Mouse (Mus musculus): ENCODE measurements around the gene Tmie. TPM values are rescaled to one million over a fixed set of nuclear protein-coding genes. Genes with fewer than 3 reads are reported as not detected.
"Not testable (repeated sequence)": the region's sequence is repeated elsewhere in the genome, so short reads cannot be mapped to it uniquely, and the experiment has no call there.

Gene Tmie
- polyA plus RNA-seq, 1 experiment from 2014 or later = 2.1 TPM

DNA sequence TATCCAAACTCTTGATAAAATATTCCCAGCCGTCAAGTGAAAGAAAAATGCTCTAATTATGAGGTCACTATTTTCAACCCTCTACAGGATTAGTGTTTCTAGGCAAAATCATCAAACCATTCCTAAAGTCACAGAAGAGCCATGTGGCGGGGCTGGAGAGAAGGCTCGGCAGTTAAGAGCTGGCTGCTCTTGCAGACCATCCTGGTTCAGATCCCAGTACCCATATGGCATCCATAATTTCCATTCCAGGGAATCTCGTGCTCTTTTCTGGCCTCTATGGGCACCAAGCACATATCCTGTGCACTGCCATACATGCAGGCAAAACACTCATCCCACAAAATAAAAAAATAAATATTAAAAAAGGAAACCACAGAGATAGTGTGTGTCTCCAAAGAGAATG lies 54.5 kb downstream of the Tmie start:
- no peak overlapping the region for H3K4me2 ChIP-seq (replicated peaks)
- 78% methylated on average over 4 of the region's 4 CpGs for WGBS
- no peak overlapping the region for H3K9ac ChIP-seq
- no peaks in the 10 kb centered on the region for H3K36me3 ChIP-seq
- no peaks in the 10 kb centered on the region for H3K4me1 ChIP-seq (replicated peaks)
- no peak overlapping the region for H3K4me3 ChIP-seq (replicated peaks)
- no peak for ATAC-seq
- no peaks in the 10 kb centered on the region for H3K27me3 ChIP-seq (replicated peaks)
- no peak overlapping the region for H3K27ac ChIP-seq
- H3K9me3 ChIP-seq = no peaks in the 10 kb centered on the region

DNA sequence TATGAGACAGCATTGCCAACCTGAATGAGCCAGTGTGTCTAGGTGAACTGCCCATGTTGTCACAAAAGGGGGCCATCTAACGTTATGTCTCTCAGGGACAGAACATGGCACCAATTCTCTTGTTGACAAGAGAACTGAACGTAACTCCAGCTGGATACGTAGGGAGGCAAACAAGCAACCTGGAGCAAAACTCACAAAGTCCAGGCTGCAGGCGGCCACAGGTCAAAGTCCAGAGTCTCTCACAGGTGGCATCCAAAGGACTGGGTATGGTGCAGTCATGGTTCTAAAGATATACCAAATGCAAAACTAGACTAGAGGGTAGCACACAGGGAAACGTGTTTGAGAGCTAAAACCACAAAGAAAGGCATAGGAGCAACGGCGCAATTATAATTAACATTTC lies 58.5 kb downstream of the Tmie start:
- Histone ChIP-seq H3K27me3 (replicated peaks) (no peaks in the 10 kb centered on the region), H3K4me1 (replicated peaks) (no peaks in the 10 kb centered on the region), H3K4me3 (replicated peaks) (no peak overlapping the region), H3K36me3 (no peaks in the 10 kb centered on the region), H3K4me2 (replicated peaks) (no peak overlapping the region), H3K9me3 (no peaks in the 10 kb centered on the region), H3K27ac (no peak overlapping the region), H3K9ac (no peak overlapping the region)
- no peak for ATAC-seq
- 65% methylated on average over 7 of the region's 7 CpGs for WGBS

DNA sequence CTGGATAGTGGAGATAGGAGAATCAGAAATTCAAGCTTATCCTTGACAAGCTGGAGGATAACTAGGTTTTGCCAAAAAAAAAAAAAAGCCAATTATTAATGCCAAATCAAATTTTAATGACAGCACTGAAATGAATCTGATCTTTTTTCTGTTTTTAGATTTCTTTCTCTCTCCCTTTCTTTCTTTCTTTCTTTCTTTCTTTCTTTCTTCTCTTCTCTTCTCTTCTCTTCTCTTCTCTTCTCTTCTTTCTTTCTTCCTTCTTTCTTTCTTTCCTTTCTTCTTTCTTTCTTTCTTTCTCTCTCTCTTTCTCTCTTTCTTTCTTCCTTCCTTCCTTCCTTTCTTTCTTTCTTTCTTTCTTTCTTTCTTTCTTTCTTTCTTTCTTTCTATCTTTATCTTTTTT lies 59.4 kb downstream of the Tmie start:
- not testable (repeated sequence) for H3K36me3 ChIP-seq; H3K4me3 ChIP-seq (replicated peaks); H3K9me3 ChIP-seq; H3K9ac ChIP-seq; H3K4me2 ChIP-seq (replicated peaks); H3K4me1 ChIP-seq (replicated peaks); H3K27ac ChIP-seq; H3K27me3 ChIP-seq (replicated peaks); ATAC-seq

Other genes starting within 250 kb of the Tmie start
- 3.6 and 4.9 TPM in 2 replicates for gene Nbeal2, start 226.0 kb downstream of the Tmie start, polyA plus RNA-seq (2015; fragmentation: Nextera tagmentation; extraction: Ambion mirVana)
- gene Ccdc12, start 223.6 kb downstream of the Tmie start, polyA plus RNA-seq (2015; fragmentation: Nextera tagmentation; extraction: Ambion mirVana) = 162 and 166 TPM in 2 replicates
- 0.53 and 0.58 TPM in 2 replicates for gene Myl3, start 138.3 kb downstream of the Tmie start, polyA plus RNA-seq (2015; fragmentation: Nextera tagmentation; extraction: Ambion mirVana)
- gene Pth1r, start 133.0 kb downstream of the Tmie start, polyA plus RNA-seq (2015; fragmentation: Nextera tagmentation; extraction: Ambion mirVana) = 21.6 and 23.6 TPM in 2 replicates
- not detected in 2 replicates for gene Prss42, start 81.9 kb downstream of the Tmie start, polyA plus RNA-seq (2015; fragmentation: Nextera tagmentation; extraction: Ambion mirVana)
- not detected in 2 replicates for gene Prss44, start 66.1 kb downstream of the Tmie start, polyA plus RNA-seq (2015; fragmentation: Nextera tagmentation; extraction: Ambion mirVana)
- not detected in 2 replicates for gene Prss43, start 53.4 kb downstream of the Tmie start, polyA plus RNA-seq (2015; fragmentation: Nextera tagmentation; extraction: Ambion mirVana)
- not detected in 2 replicates for gene Prss45, start 45.5 kb downstream of the Tmie start, polyA plus RNA-seq (2015; fragmentation: Nextera tagmentation; extraction: Ambion mirVana)
- not detected in 2 replicates for gene Prss46, start 35.6 kb downstream of the Tmie start, polyA plus RNA-seq (2015; fragmentation: Nextera tagmentation; extraction: Ambion mirVana)
- gene Prss50, start 22.1 kb downstream of the Tmie start, polyA plus RNA-seq (2015; fragmentation: Nextera tagmentation; extraction: Ambion mirVana) = 0.19 and 0.59 TPM in 2 replicates
- gene Als2cl, start 243 bp downstream of the Tmie start, polyA plus RNA-seq (2015; fragmentation: Nextera tagmentation; extraction: Ambion mirVana) = 6.1 and 6.5 TPM in 2 replicates
- gene Fam240a, start 36.7 kb upstream of the Tmie start, polyA plus RNA-seq (2015; fragmentation: Nextera tagmentation; extraction: Ambion mirVana) = not detected in 2 replicates
- not detected in 2 replicates for gene Tdgf1, start 66.0 kb upstream of the Tmie start, polyA plus RNA-seq (2015; fragmentation: Nextera tagmentation; extraction: Ambion mirVana)
- 0.23 and 0.34 TPM in 2 replicates for gene Lrrc2, start 71.4 kb upstream of the Tmie start, polyA plus RNA-seq (2015; fragmentation: Nextera tagmentation; extraction: Ambion mirVana)
- 0.24 and 0.81 TPM in 2 replicates for gene Rtp3, start 110.5 kb upstream of the Tmie start, polyA plus RNA-seq (2015; fragmentation: Nextera tagmentation; extraction: Ambion mirVana)
- 2.2 and 5.1 TPM in 2 replicates for gene Ltf, start 139.2 kb upstream of the Tmie start, polyA plus RNA-seq (2015; fragmentation: Nextera tagmentation; extraction: Ambion mirVana)
- 1.8 and 2.6 TPM in 2 replicates for gene Ccrl2, start 177.4 kb upstream of the Tmie start, polyA plus RNA-seq (2015; fragmentation: Nextera tagmentation; extraction: Ambion mirVana)
- gene Lrrfip2, start 237.5 kb upstream of the Tmie start, polyA plus RNA-seq (2015; fragmentation: Nextera tagmentation; extraction: Ambion mirVana) = 41.4 and 41.6 TPM in 2 replicates

All from intestine, embryonic 15.5 days (tissue).